8 mouse cellular contexts compared by ENCODE assay signal in genomic region chr3:53463765-53464114, GRCm38 (mm10). TPM values are rescaled to one million over a fixed set of nuclear protein-coding genes. Genes with fewer than 3 reads are reported as not detected.
DNase-seq lines count a peak whose midpoint lies in the region; ATAC-seq and TF ChIP-seq lines count a peak whose summit lies in the region.

No protein-coding gene starts in this region.

- no peak for TF ChIP-seq CTCF in forebrain, postnatal 0 days (IDR thresholded peaks at IDR 0.05; ENCODE audit: low read depth)

- H3K4me3 ChIP-seq in heart, embryonic 11.5 days (ENCODE audit: low read depth, low read length), result peak overlapping the region; percentile 96
- peak overlapping the region; percentile 86 to 90 for H3K4me3 ChIP-seq in ES-E14 (ENCODE audit: insufficient read depth in 1 of 2, low read depth in 1 of 2, low read length in 2 of 2, poor library complexity in 1 of 2, severe bottlenecking in 1 of 2)
- peak overlapping the region; percentile 71 for H3K4me3 ChIP-seq in forebrain, postnatal 0 days (ENCODE audit: low read depth, low read length)
- peak overlapping the region; percentile 93 for H3K4me3 ChIP-seq in macrophage (ENCODE audit: inconsistent target)

- peak overlapping the region; percentile 73 for H3K27ac ChIP-seq in heart, embryonic 11.5 days (ENCODE audit: low read depth, low read length)
- H3K27ac ChIP-seq in ES-E14 (ENCODE audit: insufficient read depth, low read depth, low read length, poor library complexity, severe bottlenecking), result no peak overlapping the region; the same call in 1 of the 2 replicates
- peak overlapping the region; percentile 91 for H3K27ac ChIP-seq in forebrain, postnatal 0 days (ENCODE audit: low read depth, low read length)
- H3K27ac ChIP-seq in macrophage, result peak overlapping the region; percentile 94

- peaks cover 21% of the 10 kb centered on the region for H3K4me1 ChIP-seq in heart, embryonic 11.5 days (ENCODE audit: control insufficient read depth, insufficient read depth, low read length)
- peaks cover 3 to 7% of the 10 kb centered on the region in 2 experiments; a peak in 2 of 4 replicates for H3K4me1 ChIP-seq in ES-E14 (ENCODE audit: control insufficient read depth in 2 of 2, insufficient read depth in 2 of 2, low read length in 2 of 2, poor library complexity in 1 of 2)
- H3K4me1 ChIP-seq in forebrain, postnatal 0 days (ENCODE audit: insufficient read depth), result peaks cover 14% of the 10 kb centered on the region; the same call in 1 of the 2 replicates

- H3K9ac ChIP-seq in heart, embryonic 11.5 days (ENCODE audit: low read depth, low read length), result peak overlapping the region; percentile 93
- peak overlapping the region; percentile 91 for H3K9ac ChIP-seq in ES-E14 (ENCODE audit: insufficient read depth, low read depth, low read length, poor library complexity, severe bottlenecking)
- peak overlapping the region; percentile 67 for H3K9ac ChIP-seq in forebrain, postnatal 0 days

- no peaks in the 10 kb centered on the region; the same call in 1 of the 2 replicates for H3K36me3 ChIP-seq in heart, embryonic 11.5 days (ENCODE audit: control insufficient read depth, insufficient read depth, low read length)
- H3K36me3 ChIP-seq in ES-E14 (ENCODE audit: control insufficient read depth, insufficient read depth, low read length, poor library complexity, severe bottlenecking) (peaks cover 3% of the 10 kb centered on the region; the same call in 1 of the 2 replicates), macrophage (ENCODE audit: inconsistent target) (peaks cover 7% of the 10 kb centered on the region)
- peaks cover 9% of the 10 kb centered on the region for H3K36me3 ChIP-seq in forebrain, postnatal 0 days (ENCODE audit: insufficient read depth)

- in situ Hi-C loops in ES-E14 (cut with MboI; ENCODE audit: low sequenced_read_pairs in 2 of 2, unreplicated experiment in 2 of 2), result loop anchor here (25.0 kb wide), 2 partner anchors 426 to 1201 kb away; partner anchors contain the start of genes Foxo1 (in 2 of the 2) and Lhfp (in 1 of the 2)

- WGBS in heart, embryonic 11.5 days (ENCODE audit: insufficient replicate concordance), result 0% methylated on average over 35 of the region's 35 CpGs
- WGBS in forebrain, postnatal 0 days, result 0% methylated on average over 35 of the region's 35 CpGs
- whole genome bisulfite sequencing in macrophage (ENCODE audit: missing documents), result 0% methylated on average over 27 of the region's 35 CpGs

- peaks cover 86% of the 10 kb centered on the region for H3K79me2 ChIP-seq in macrophage (ENCODE audit: inconsistent target)

- DNase-seq in heart, postnatal 10 days, result no peak
- no peak for DNase-seq in ES-E14 (ENCODE audit: low read depth, low spot score)
- DNase-seq in forebrain, postnatal 0 days, result no peak
- DNase-seq in urinary bladder, adult 18-20 months (ENCODE audit: low spot score in 2 of 2), result no peak
- no peak for DNase-seq in retina, postnatal 1 day
- no peak for DNase-seq in thymus, adult 18-20 months

- H3K9me3 ChIP-seq in heart, embryonic 11.5 days (replicated peaks; ENCODE audit: control insufficient read depth, low read length), result no peaks in the 10 kb centered on the region
- H3K9me3 ChIP-seq in ES-E14 (ENCODE audit: control insufficient read depth, insufficient read depth, low read depth, low read length), result no peaks in the 10 kb centered on the region
- no peaks in the 10 kb centered on the region for H3K9me3 ChIP-seq in forebrain, postnatal 0 days (ENCODE audit: low read length)

- peak; percentile 50; the same call in 1 of the 2 replicates for ATAC-seq in heart, embryonic 11.5 days (replicated peaks; ENCODE audit: insufficient number of reproducible peaks, low FRiP score, low TSS enrichment)
- peak; percentile 58 for ATAC-seq in forebrain, postnatal 0 days

- peak overlapping the region; percentile 66 for H3K4me2 ChIP-seq in heart, embryonic 11.5 days
- H3K4me2 ChIP-seq in forebrain, postnatal 0 days (ENCODE audit: low read depth), result peak overlapping the region; percentile 64

- no peaks in the 10 kb centered on the region for H3K27me3 ChIP-seq in heart, embryonic 11.5 days (ENCODE audit: control insufficient read depth, insufficient read depth, low read length)
- H3K27me3 ChIP-seq in forebrain, postnatal 0 days (ENCODE audit: insufficient read depth, low read length), result no peaks in the 10 kb centered on the region

- intact Hi-C loops in heart, postnatal 10 days (cut with DNase I), result loop anchor here (10.0 kb wide), 2 partner anchors 1209 to 1979 kb away; partner anchors contain the start of gene Rab33b

TF ChIP-seq in ES-E14, 5 proteins besides CTCF, POLR2A, EP300 and RAD21:
- TF ChIP-seq ZC3H11A (IDR thresholded peaks at IDR 0.05; ENCODE audit: borderline replicate concordance, low read depth, low read length), result no peak
- TF ChIP-seq MAFK (IDR thresholded peaks at IDR 0.05; ENCODE audit: insufficient read depth, low read depth, low read length), result no peak
- TF ChIP-seq ZNF384 (IDR thresholded peaks at IDR 0.05; ENCODE audit: low read depth, low read length), result no peak
- TF ChIP-seq HCFC1 (IDR thresholded peaks at IDR 0.05; ENCODE audit: borderline replicate concordance, insufficient read depth, low read length), result no peak
- no peak for TF ChIP-seq CHD2 (IDR thresholded peaks at IDR 0.05; ENCODE audit: low read depth, low read length)

RNA-seq across cellular contexts. Expression of gene Proser1, which starts 0.3 kb away (rescaled TPM):
- polyA plus RNA-seq in heart, embryonic 11.5 days (2014; fragmentation: Nextera tagmentation; extraction: Ambion mirVana), result 12.4 and 17.6 TPM in 2 replicates
- total RNA-seq in heart, postnatal 10 days (2021), result 10 to 100 TPM; 15.0 to 15.1 TPM
- 10.6 and 11.9 TPM in 2 replicates for total RNA-seq in ES-E14 (2012; rRNA removed)
- 7.4 and 9.2 TPM in 2 replicates for total RNA-seq in forebrain, postnatal 0 days (2014; rRNA removed)
- 8.0 and 12.1 TPM in 2 replicates for polyA plus RNA-seq in forebrain, postnatal 0 days (2015; fragmentation: Nextera tagmentation; extraction: Ambion mirVana)
- total RNA-seq in macrophage (2018; cell fraction: chromatin; rRNA removed), result 10 to 100 TPM; 24.8 to 92.4 (median 60.3) TPM
- total RNA-seq in macrophage (2018; cell fraction: cytosol; rRNA removed), result 10 to 100 TPM in 24 of 26 experiments, 1 to 10 TPM in 2; 7.3 to 20.5 (median 15.7) TPM
- total RNA-seq in macrophage (2018; cell fraction: nucleus; rRNA removed), result 10 to 100 TPM; 15.1 to 76.5 (median 42.7) TPM
- polyA plus RNA-seq in macrophage (2018), result 11.8 to 14.9 TPM (median 13.2 TPM) in 3 replicates

RNA-seq across cellular contexts. Expression of gene Nhlrc3, which starts 0.6 kb away (rescaled TPM):
- polyA plus RNA-seq in heart, embryonic 11.5 days (2014; fragmentation: Nextera tagmentation; extraction: Ambion mirVana), result 6.4 and 9.7 TPM in 2 replicates
- 1 to 10 TPM; 7.6 to 7.9 TPM for total RNA-seq in heart, postnatal 10 days (2021)
- 12.6 and 16.2 TPM in 2 replicates for total RNA-seq in ES-E14 (2012; rRNA removed)
- total RNA-seq in forebrain, postnatal 0 days (2014; rRNA removed), result 13.8 and 14.7 TPM in 2 replicates
- 5.5 and 7.0 TPM in 2 replicates for polyA plus RNA-seq in forebrain, postnatal 0 days (2015; fragmentation: Nextera tagmentation; extraction: Ambion mirVana)
- 100 to 1,000 TPM in 3 of 26 experiments, 10 to 100 TPM in 23; 37.2 to 137 (median 79.9) TPM for total RNA-seq in macrophage (2018; cell fraction: chromatin; rRNA removed)
- 10 to 100 TPM; 20.5 to 64.6 (median 42.2) TPM for total RNA-seq in macrophage (2018; cell fraction: cytosol; rRNA removed)
- total RNA-seq in macrophage (2018; cell fraction: nucleus; rRNA removed), result 100 to 1,000 TPM in 11 of 26 experiments, 10 to 100 TPM in 15; 34.4 to 166 (median 96.6) TPM
- 42.1 to 47.5 TPM (median 45.1 TPM) in 3 replicates for polyA plus RNA-seq in macrophage (2018)

RNA-seq across cellular contexts. Expression of gene Stoml3, which starts 24.7 kb away (rescaled TPM):
- 0.13 and 0.17 TPM in 2 replicates for polyA plus RNA-seq in heart, embryonic 11.5 days (2014; fragmentation: Nextera tagmentation; extraction: Ambion mirVana)
- not detected for total RNA-seq in heart, postnatal 10 days (2021)
- total RNA-seq in ES-E14 (2012; rRNA removed), result not detected in 2 replicates
- 0.19 TPM in 1 of 2 replicates, not detected in the other for total RNA-seq in forebrain, postnatal 0 days (2014; rRNA removed)
- 0.19 and 0.20 TPM in 2 replicates for polyA plus RNA-seq in forebrain, postnatal 0 days (2015; fragmentation: Nextera tagmentation; extraction: Ambion mirVana)
- total RNA-seq in macrophage (2018; cell fraction: chromatin; rRNA removed), result not detected
- not detected for total RNA-seq in macrophage (2018; cell fraction: cytosol; rRNA removed)
- not detected for total RNA-seq in macrophage (2018; cell fraction: nucleus; rRNA removed)
- polyA plus RNA-seq in macrophage (2018), result not detected in 3 replicates
